Mouse (Mus musculus): ENCODE data around the gene Camk2b.

GRCm38 (mm10) chr11:6109990-6110389, 43.8 kb upstream of the Camk2b start:
- TF ChIP-seq POLR2A (IDR thresholded peaks at IDR 0.05; ENCODE audit: low read depth, low read length) (no peak), CTCF (conservative IDR thresholded peaks at IDR 0.05; ENCODE audit: insufficient read depth, insufficient read length, low read depth, low read length) (no peak)
